Mouse (Mus musculus) liver, embryonic 11.5 days (tissue): ENCODE data around the gene Manbal. TPM values are rescaled to one million over a fixed set of nuclear protein-coding genes. Genes with fewer than 3 reads are reported as not detected.
"Not testable (repeated sequence)": the region's sequence is repeated elsewhere in the genome, so short reads cannot be mapped to it uniquely, and the experiment has no call there.

Experiments
- ATAC-seq: fragments of 200-750 bp; cut with Nextera tagmentation; replicated peaks from 2 replicates; pipeline ENCODE4 v1.8.0; 2017; ENCODE audit warnings: moderate number of reproducible peaks, mild to moderate bottlenecking, moderate TSS enrichment, moderate library complexity; ENCODE audit not compliant: low FRiP score
- DNase-seq: peaks from one replicate; pipeline ENCODE4 v3.0.0-alpha.2; 2017; ENCODE audit warnings: low spot score
- H3K27ac ChIP-seq: fragments of 300-500 bp; sonication (generic); 2 replicates; pipeline ENCODE4 v1.5.1; 2014; ENCODE audit warnings: mild to moderate bottlenecking, low read depth, low read length, control low read depth
- H3K27me3 ChIP-seq: fragments of 300-500 bp; sonication (generic); replicated peaks from 2 replicates; pipeline ENCODE4 v1.6.1; 2014; ENCODE audit warnings: low read length, mixed read lengths; ENCODE audit not compliant: control insufficient read depth, insufficient read depth
- H3K36me3 ChIP-seq: fragments of 300-500 bp; sonication (generic); 2 replicates; pipeline ENCODE4 v1.6.1; 2014; ENCODE audit warnings: mild to moderate bottlenecking, low read length, moderate library complexity, mixed read lengths; ENCODE audit not compliant: control insufficient read depth, insufficient read depth
- H3K4me1 ChIP-seq: fragments of 300-500 bp; sonication (generic); replicated peaks from 2 replicates; pipeline ENCODE4 v1.6.1; 2014; ENCODE audit warnings: low read length, mixed read lengths; ENCODE audit not compliant: control insufficient read depth, insufficient read depth
- H3K4me2 ChIP-seq: fragments of 300-500 bp; sonication (generic); 2 replicates; pipeline ENCODE4 v1.6.1; 2014; ENCODE audit warnings: mild to moderate bottlenecking, control low read depth, moderate library complexity
- H3K4me3 ChIP-seq: fragments of 300-500 bp; sonication (generic); 2 replicates; pipeline ENCODE4 v1.5.1; 2014; ENCODE audit warnings: low read depth, low read length, control low read depth
- H3K9ac ChIP-seq: fragments of 300-500 bp; sonication (generic); 2 replicates; pipeline ENCODE4 v1.6.1; 2014; ENCODE audit warnings: low read depth, low read length, control low read depth
- H3K9me3 ChIP-seq: fragments of 300-500 bp; sonication (generic); 2 replicates; pipeline ENCODE4 v1.6.1; 2016; ENCODE audit warnings: low read length, inconsistent platforms, mixed read lengths; ENCODE audit not compliant: control insufficient read depth
- WGBS: fragments of 180-500 bp; shearing (Covaris S2); extraction: QIAGEN DNeasy Blood & Tissue Kit; methylation state at CpG from one replicate; pipeline ENCODE4 v1.1.7; 2014; 5-methylcytosine and 5-hydroxymethylcytosine counted together
- polyA plus RNA-seq: library from polyadenylated mRNA; unstranded; fragments of >200 nt; fragmentation: Nextera tagmentation; extraction: Ambion mirVana; gene quantifications from 2 replicates; pipeline ENCODE4 v1.2.1, GENCODE M21; 2014

Gene Manbal
- polyA plus RNA-seq, 1 experiment from 2014 or later: 23.0 TPM

GRCm38 (mm10) chr2:157375794-157376757 is 8.7 kb downstream of the Manbal start:
- ATAC-seq (no peak), DNase-seq (no peak)
- H3K9me3 ChIP-seq: no peaks in the 10 kb centered on the region
- H3K4me3 ChIP-seq: no peak overlapping the region
- no peaks in the 10 kb centered on the region for H3K27me3 ChIP-seq
- H3K27ac ChIP-seq: no peak overlapping the region
- 61% methylated on average over 14 of the region's 14 CpGs for WGBS
- H3K36me3 ChIP-seq: 0 out of 2 replicates have a peak, but pooled peaks cover 4% of the 10 kb centered on the region
- H3K9ac ChIP-seq: no peak overlapping the region
- peaks cover 2% of the 10 kb centered on the region; the same call in 1 of the 2 replicates for H3K4me1 ChIP-seq
- no peak overlapping the region for H3K4me2 ChIP-seq

GRCm38 (mm10) chr2:157376995-157377394 is 9.6 kb downstream of the Manbal start:
- Histone ChIP-seq H3K4me1 (peaks cover 2% of the 10 kb centered on the region; the same call in 1 of the 2 replicates), H3K4me3 (no peak overlapping the region), H3K27ac (no peak overlapping the region), H3K27me3 (no peaks in the 10 kb centered on the region), H3K36me3 (0 out of 2 replicates have a peak, but pooled peaks cover 4% of the 10 kb centered on the region), H3K4me2 (no peak overlapping the region), H3K9ac (no peak overlapping the region), H3K9me3 (no peaks in the 10 kb centered on the region)
- DNase-seq (no peak), ATAC-seq (no peak)
- WGBS: 71% methylated on average over 3 of the region's 3 CpGs

- Histone ChIP-seq H3K27ac (no peak overlapping the region), H3K36me3 (0 out of 2 replicates have a peak, but pooled peaks cover 1% of the 10 kb centered on the region), H3K4me3 (no peak overlapping the region), H3K9me3 (no peaks in the 10 kb centered on the region), H3K27me3 (no peaks in the 10 kb centered on the region), H3K4me1 (no peaks in the 10 kb centered on the region), H3K4me2 (no peak overlapping the region), H3K9ac (no peak overlapping the region)
- ATAC-seq: no peak
- no peak for DNase-seq
- WGBS: 87% methylated on average over 4 of the region's 4 CpGs
Measured at GRCm38 (mm10) chr2:157384836-157385235, 17.4 kb downstream of the Manbal start.

- H3K4me3 ChIP-seq, ATAC-seq, H3K27me3 ChIP-seq, H3K9me3 ChIP-seq, H3K4me2 ChIP-seq, DNase-seq, H3K4me1 ChIP-seq, H3K9ac ChIP-seq, H3K36me3 ChIP-seq, H3K27ac ChIP-seq: not testable (repeated sequence)
- WGBS: 92% methylated on average over 14 of the region's 14 CpGs
Measured at GRCm38 (mm10) chr2:157388901-157389590, 21.7 kb downstream of the Manbal start.

- Histone ChIP-seq H3K27ac (no peak overlapping the region), H3K4me3 (no peak overlapping the region), H3K27me3 (no peaks in the 10 kb centered on the region), H3K9ac (no peak overlapping the region), H3K4me2 (no peak overlapping the region), H3K4me1 (0 out of 2 replicates have a peak, but pooled peaks cover 3% of the 10 kb centered on the region), H3K9me3 (no peaks in the 10 kb centered on the region), H3K36me3 (no peaks in the 10 kb centered on the region)
- no peak for ATAC-seq
- WGBS: 83% methylated on average over 7 of the region's 7 CpGs
- DNase-seq: no peak
Measured at GRCm38 (mm10) chr2:157389591-157389921, 22.2 kb downstream of the Manbal start.

- Histone ChIP-seq H3K4me2 (no peak overlapping the region), H3K36me3 (peaks cover 16% of the 10 kb centered on the region; the same call in 1 of the 2 replicates), H3K27me3 (no peaks in the 10 kb centered on the region), H3K4me3 (no peak overlapping the region), H3K4me1 (peaks cover 8% of the 10 kb centered on the region), H3K27ac (no peak overlapping the region), H3K9me3 (no peaks in the 10 kb centered on the region), H3K9ac (no peak overlapping the region)
- ATAC-seq (no peak), DNase-seq (no peak)
- 86% methylated on average over 2 of the region's 2 CpGs for WGBS
Measured at GRCm38 (mm10) chr2:157392331-157392730, 24.9 kb downstream of the Manbal start.

GRCm38 (mm10) chr2:157393549-157393948 is 26.2 kb downstream of the Manbal start:
- DNase-seq (no peak), ATAC-seq (no peak)
- Histone ChIP-seq H3K4me1 (peaks cover 8% of the 10 kb centered on the region), H3K9me3 (no peaks in the 10 kb centered on the region), H3K27ac (no peak overlapping the region), H3K4me3 (no peak overlapping the region), H3K36me3 (peaks cover 23% of the 10 kb centered on the region; the same call in 1 of the 2 replicates), H3K27me3 (no peaks in the 10 kb centered on the region), H3K4me2 (no peak overlapping the region), H3K9ac (no peak overlapping the region)
- 98% methylated on average over 4 of the region's 4 CpGs for whole genome bisulfite sequencing

GRCm38 (mm10) chr2:157394868-157395267 is 27.5 kb downstream of the Manbal start:
- Histone ChIP-seq H3K36me3 (peaks cover 25% of the 10 kb centered on the region; the same call in 1 of the 2 replicates), H3K4me2 (no peak overlapping the region), H3K9ac (no peak overlapping the region), H3K4me3 (no peak overlapping the region), H3K4me1 (peaks cover 8% of the 10 kb centered on the region), H3K9me3 (no peaks in the 10 kb centered on the region), H3K27ac (no peak overlapping the region), H3K27me3 (no peaks in the 10 kb centered on the region)
- ATAC-seq: no peak
- WGBS: 73% methylated on average over 6 of the region's 6 CpGs
- DNase-seq: no peak
